Mouse (Mus musculus) myocyte (in vitro differentiated cells): ENCODE results near the gene Kcnd3. TPM values are rescaled to one million over a fixed set of nuclear protein-coding genes. Genes with fewer than 3 reads are reported as not detected.
A peak's percentile ranks its signal among the peaks of the same experiment; 100 is the strongest.

Source experiments
- H3K27me3 ChIP-seq: one replicate; pipeline ENCODE4 v1.6.1; 2011; ENCODE audit not compliant: control insufficient read depth, insufficient read depth, insufficient read length
- H3K36me3 ChIP-seq: one replicate; pipeline ENCODE4 v1.6.1; 2011; ENCODE audit not compliant: control insufficient read depth, insufficient read depth
- H3K4me2 ChIP-seq: one replicate; pipeline ENCODE4 v1.6.1; 2011; ENCODE audit warnings: low read depth, control low read depth
- H3K4me3 ChIP-seq: one replicate; pipeline ENCODE4 v1.5.1; 2011; ENCODE audit warnings: mild to moderate bottlenecking, control low read depth, moderate library complexity
- H3K79me2 ChIP-seq: one replicate; pipeline ENCODE4 v1.6.1; 2011; ENCODE audit not compliant: control insufficient read depth, insufficient read depth
- H3ac ChIP-seq: one replicate; pipeline ENCODE4 v1.6.1; 2011; ENCODE audit not compliant: control insufficient read depth, insufficient read length
- CEBPB ChIP-seq: IDR thresholded peaks from 2 replicates; pipeline ENCODE4 v1.6.1; 2011; ENCODE audit warnings: mild to moderate bottlenecking, moderate library complexity; ENCODE audit not compliant: poor library complexity, insufficient read depth, severe bottlenecking
- E2F4 ChIP-seq: IDR thresholded peaks from one replicate; pipeline ENCODE4 v1.6.1; 2011; ENCODE audit warnings: mild to moderate bottlenecking, control low read depth, moderate library complexity; ENCODE audit not compliant: insufficient read depth
- MAX ChIP-seq: IDR thresholded peaks from one replicate; pipeline ENCODE4 v1.6.1; 2011; ENCODE audit warnings: low read depth, mild to moderate bottlenecking, control low read depth
- MYOD1 ChIP-seq, 3 experiments: IDR thresholded peaks; one replicate each; pipeline ENCODE4 v1.6.1; 2011; ENCODE audit warnings: control low read depth in 2 of 3, low read depth in 2 of 3, mild to moderate bottlenecking in 2 of 3, moderate library complexity in 1 of 3; ENCODE audit not compliant: insufficient read length in 2 of 3, control insufficient read depth in 1 of 3
- MYOG ChIP-seq, 3 experiments: IDR thresholded peaks; one replicate each; pipeline ENCODE4 v1.6.1; 2011; ENCODE audit warnings: control low read depth in 2 of 3, low read depth in 2 of 3, mild to moderate bottlenecking in 2 of 3; ENCODE audit not compliant: insufficient read length in 2 of 3, control insufficient read depth in 1 of 3, insufficient read depth in 1 of 3
- POLR2A ChIP-seq: IDR thresholded peaks from one replicate; pipeline ENCODE4 v1.6.1; 2011; ENCODE audit warnings: low read depth, mild to moderate bottlenecking, control low read depth, moderate library complexity; ENCODE audit not compliant: insufficient read length
- POLR2AphosphoS2 ChIP-seq: IDR thresholded peaks from one replicate; pipeline ENCODE4 v1.6.1; 2011; ENCODE audit warnings: low read depth, control low read depth; ENCODE audit not compliant: insufficient read length
- REST ChIP-seq: IDR thresholded peaks from one replicate; pipeline ENCODE4 v1.6.1; 2011; ENCODE audit warnings: mild to moderate bottlenecking, control low read depth, moderate library complexity; ENCODE audit not compliant: insufficient read depth, insufficient read length
- SRF ChIP-seq: IDR thresholded peaks from one replicate; pipeline ENCODE4 v1.6.1; 2011; ENCODE audit warnings: low read depth; ENCODE audit not compliant: control insufficient read depth, insufficient read length
- TCF12 ChIP-seq: IDR thresholded peaks from one replicate; pipeline ENCODE4 v1.6.1; 2011; ENCODE audit warnings: mild to moderate bottlenecking, control low read depth; ENCODE audit not compliant: poor library complexity, insufficient read depth, severe bottlenecking
- TCF3 ChIP-seq: IDR thresholded peaks from one replicate; pipeline ENCODE4 v1.6.1; 2011; ENCODE audit warnings: low read depth, control low read depth; ENCODE audit not compliant: insufficient read length
- USF1 ChIP-seq: IDR thresholded peaks from one replicate; pipeline ENCODE4 v1.6.1; 2011; ENCODE audit warnings: low read depth, mild to moderate bottlenecking, control low read depth, moderate library complexity
- polyA plus RNA-seq: library from polyadenylated mRNA; unstranded; fragments of >200 nt; fragmentation: generic; extraction: Trizol; gene quantifications from one replicate; pipeline ENCODE4 v1.2.1, GENCODE M21; 2012; ENCODE audit warnings: missing spikeins

Kcnd3 gene
- polyA plus RNA-seq, 1 experiment = not detected

DNA sequence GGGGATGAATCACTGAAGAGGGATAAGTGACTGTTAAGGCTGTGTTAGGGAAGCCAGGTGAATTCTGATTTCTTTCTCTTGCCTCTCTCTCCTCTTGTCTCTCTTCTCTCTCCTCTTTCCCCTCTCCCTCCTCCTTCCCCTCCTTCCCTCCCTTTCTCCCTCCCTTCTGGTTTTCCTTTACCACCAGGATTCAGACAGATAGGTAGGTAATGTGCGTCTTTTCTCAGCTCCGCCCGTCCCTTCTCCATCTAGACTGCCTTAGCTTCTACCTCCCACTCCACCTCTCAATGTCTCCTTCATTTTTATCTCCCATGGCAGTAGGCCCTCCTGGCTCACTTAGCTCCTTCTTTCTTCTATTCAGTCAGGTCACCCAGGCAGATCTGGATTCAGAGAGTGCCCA is 253.4 kb downstream of the Kcnd3 start:
- H3K27me3 ChIP-seq = no peaks in the 10 kb centered on the region
- peak overlapping the region; percentile 77 for H3K4me3 ChIP-seq
- no peaks in the 10 kb centered on the region for H3K36me3 ChIP-seq
- peaks cover 21% of the 10 kb centered on the region for H3K79me2 ChIP-seq
- H3ac ChIP-seq = peak overlapping the region; percentile 36
- H3K4me2 ChIP-seq = peak overlapping the region; percentile 96
- TF ChIP-seq REST (no peak), TCF12 (no peak), POLR2AphosphoS2 (no peak), POLR2A (no peak), USF1 (no peak), SRF (no peak), MYOG (IDR thresholded peaks at IDR 0.05; ENCODE audit: control insufficient read depth in 1 of 3, insufficient read depth in 1 of 3, insufficient read length in 2 of 3, low read depth in 2 of 3) (no peak), CEBPB (no peak), TCF3 (no peak), MAX (no peak), E2F4 (no peak)

DNA sequence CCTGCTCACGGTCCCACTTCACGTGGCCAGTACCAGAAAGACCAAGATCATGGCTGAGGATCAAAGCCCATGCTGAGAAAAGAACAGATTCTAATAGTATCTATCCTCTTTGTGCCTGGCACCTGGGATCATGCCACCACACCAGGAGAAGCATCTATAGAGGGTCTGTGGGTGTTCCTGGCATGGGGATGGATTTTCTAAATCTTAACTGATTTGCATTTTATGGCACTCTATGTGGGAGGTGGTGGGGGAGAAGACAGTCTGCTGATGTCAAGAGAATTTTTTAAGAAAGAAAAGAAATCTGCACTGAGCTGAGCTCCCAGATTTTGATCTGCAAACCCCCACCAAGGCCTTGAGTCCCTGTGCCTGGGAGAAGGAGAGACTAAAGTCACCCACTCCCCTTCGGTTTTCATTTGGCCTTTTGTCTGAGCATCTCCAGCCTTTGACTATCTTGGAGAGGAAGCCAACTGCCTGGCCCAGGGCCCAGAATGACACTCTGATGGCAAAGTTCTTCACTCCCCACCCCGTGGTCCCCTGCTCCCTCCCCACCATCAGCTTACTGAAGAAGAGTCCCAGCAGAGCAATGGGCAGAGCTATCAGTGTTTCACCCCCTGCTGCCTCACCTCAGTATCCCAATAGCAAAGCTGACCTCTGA is 254.4 kb downstream of the Kcnd3 start:
- Histone ChIP-seq H3K79me2 (peaks cover 21% of the 10 kb centered on the region), H3K36me3 (no peaks in the 10 kb centered on the region), H3ac (no peak overlapping the region), H3K4me3 (peak overlapping the region; percentile 77), H3K4me2 (peak overlapping the region; percentile 96), H3K27me3 (no peaks in the 10 kb centered on the region)
- TF ChIP-seq E2F4 = no peak
- TF ChIP-seq SRF = no peak
- no peak for TF ChIP-seq TCF3

- H3K4me3 ChIP-seq = no peak overlapping the region
- TF ChIP-seq REST (no peak), MYOD1 (IDR thresholded peaks at IDR 0.05; ENCODE audit: control insufficient read depth in 1 of 3, insufficient read length in 2 of 3, low read depth in 2 of 3) (no peak), MYOG (IDR thresholded peaks at IDR 0.05; ENCODE audit: control insufficient read depth in 1 of 3, insufficient read depth in 1 of 3, insufficient read length in 2 of 3, low read depth in 2 of 3) (peak in 1 of 3 experiments; percentile 19)
- no peaks in the 10 kb centered on the region for H3K27me3 ChIP-seq
- H3ac ChIP-seq = no peak overlapping the region
- H3K79me2 ChIP-seq = peaks cover 21% of the 10 kb centered on the region
- peak overlapping the region; percentile 12 for H3K4me2 ChIP-seq
- no peaks in the 10 kb centered on the region for H3K36me3 ChIP-seq
Measured at GRCm38 (mm10) chr3:105707590-105707989, 255.5 kb downstream of the Kcnd3 start.

DNA sequence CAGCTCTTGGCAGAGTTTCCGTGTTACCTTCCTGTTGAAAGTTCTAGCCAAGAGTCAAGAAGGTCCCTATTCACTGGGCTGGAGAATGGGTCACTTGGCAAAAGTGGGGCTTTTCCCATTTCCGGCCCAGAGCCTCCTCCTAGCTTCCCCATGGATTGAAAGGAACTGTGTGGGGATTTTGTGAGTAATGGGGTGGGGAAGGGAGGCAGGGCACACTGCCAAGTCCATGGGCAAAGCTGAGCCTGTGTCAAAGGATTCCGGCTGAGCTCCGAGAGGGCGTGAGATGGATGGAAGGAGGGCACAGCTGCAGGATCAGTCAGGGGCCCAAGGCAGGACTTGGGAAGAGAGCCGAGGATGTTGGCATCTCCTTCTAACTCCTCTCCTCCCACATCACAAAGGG is 258.1 kb downstream of the Kcnd3 start:
- no peaks in the 10 kb centered on the region for H3K36me3 ChIP-seq
- TF ChIP-seq POLR2AphosphoS2 (peak; percentile 23), TCF12 (no peak), MYOG (IDR thresholded peaks at IDR 0.05; ENCODE audit: control insufficient read depth in 1 of 3, insufficient read depth in 1 of 3, insufficient read length in 2 of 3, low read depth in 2 of 3) (peak in 1 of 3 experiments; percentile 64), USF1 (no peak), SRF (no peak), E2F4 (no peak), POLR2A (no peak), MYOD1 (IDR thresholded peaks at IDR 0.05; ENCODE audit: control insufficient read depth in 1 of 3, insufficient read length in 2 of 3, low read depth in 2 of 3) (peak; percentile 2 to 81 (median 80))
- peak overlapping the region; percentile 52 for H3K4me2 ChIP-seq
- no peaks in the 10 kb centered on the region for H3K27me3 ChIP-seq
- H3ac ChIP-seq = no peak overlapping the region
- no peak overlapping the region for H3K4me3 ChIP-seq
- H3K79me2 ChIP-seq = peaks cover 21% of the 10 kb centered on the region

DNA sequence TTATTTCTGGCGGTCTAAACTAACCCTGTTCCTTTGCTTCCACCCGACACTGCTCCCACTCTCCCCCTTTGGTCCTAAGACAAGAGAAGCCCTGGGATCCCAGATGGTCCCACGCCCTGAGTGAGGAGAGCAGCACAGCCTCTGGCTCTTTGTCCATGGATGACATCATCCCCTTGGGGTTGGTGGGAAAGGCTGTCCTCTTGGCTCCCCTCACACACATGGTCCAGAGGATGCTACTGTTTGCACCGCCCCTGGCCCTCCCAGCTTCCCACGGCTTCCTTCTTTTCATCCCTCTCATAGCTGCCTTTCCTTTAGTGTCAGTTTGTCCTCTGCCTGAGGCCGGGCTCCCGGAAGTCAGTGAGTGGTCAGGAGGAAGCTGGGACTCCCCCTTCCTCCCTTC is 259.6 kb downstream of the Kcnd3 start:
- Histone ChIP-seq H3K4me3 (no peak overlapping the region), H3K4me2 (no peak overlapping the region), H3K79me2 (peaks cover 6% of the 10 kb centered on the region), H3ac (no peak overlapping the region), H3K36me3 (no peaks in the 10 kb centered on the region), H3K27me3 (no peaks in the 10 kb centered on the region)
- TF ChIP-seq MYOD1 (IDR thresholded peaks at IDR 0.05; ENCODE audit: control insufficient read depth in 1 of 3, insufficient read length in 2 of 3, low read depth in 2 of 3) (no peak), E2F4 (no peak), TCF3 (no peak)

DNA sequence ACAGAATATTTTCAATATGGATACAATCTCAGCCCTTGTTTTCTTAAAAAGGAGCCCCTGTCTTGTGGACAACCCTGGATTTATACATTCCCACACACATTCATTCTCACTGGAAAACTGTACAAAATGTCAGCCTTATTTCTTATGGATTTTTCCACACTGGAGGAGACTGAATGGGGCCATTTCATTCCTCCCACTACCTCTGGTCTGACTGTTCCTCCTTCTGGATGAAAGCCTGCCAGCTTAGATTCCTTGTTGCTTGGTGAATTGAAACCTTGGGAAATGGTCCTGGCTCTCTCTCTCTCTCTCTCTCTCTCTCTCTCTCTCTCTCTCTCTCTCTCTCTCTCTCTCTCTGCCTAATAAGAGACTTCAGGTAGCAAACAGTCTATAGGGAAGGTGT is 260.7 kb downstream of the Kcnd3 start:
- H3K79me2 ChIP-seq = no peaks in the 10 kb centered on the region
- TF ChIP-seq MYOD1 (IDR thresholded peaks at IDR 0.05; ENCODE audit: control insufficient read depth in 1 of 3, insufficient read length in 2 of 3, low read depth in 2 of 3) (no peak), TCF12 (no peak), POLR2A (no peak), REST (no peak), TCF3 (no peak), USF1 (no peak), POLR2AphosphoS2 (no peak), E2F4 (no peak), MAX (no peak), SRF (no peak), CEBPB (no peak), MYOG (IDR thresholded peaks at IDR 0.05; ENCODE audit: control insufficient read depth in 1 of 3, insufficient read depth in 1 of 3, insufficient read length in 2 of 3, low read depth in 2 of 3) (no peak)
- no peaks in the 10 kb centered on the region for H3K36me3 ChIP-seq
- H3K27me3 ChIP-seq = no peaks in the 10 kb centered on the region
- H3K4me2 ChIP-seq = no peak overlapping the region
- no peak overlapping the region for H3K4me3 ChIP-seq
- H3ac ChIP-seq = no peak overlapping the region
